Mouse (Mus musculus) induced T-regulatory cell, adult 2 months (primary cell): ENCODE measurements around the gene Cic.
A peak's percentile ranks its signal among the peaks of the same experiment; 100 is the strongest.

Source experiments
- DNase-seq: peaks from one replicate; pipeline ENCODE4 v3.0.0-alpha.2; 2012; ENCODE audit warnings: low read depth

Cic gene

GRCm38 (mm10) chr7:25269545-25270271 is 2.2 kb downstream of the Cic start:
- peak; percentile 74 for DNase-seq

DNA sequence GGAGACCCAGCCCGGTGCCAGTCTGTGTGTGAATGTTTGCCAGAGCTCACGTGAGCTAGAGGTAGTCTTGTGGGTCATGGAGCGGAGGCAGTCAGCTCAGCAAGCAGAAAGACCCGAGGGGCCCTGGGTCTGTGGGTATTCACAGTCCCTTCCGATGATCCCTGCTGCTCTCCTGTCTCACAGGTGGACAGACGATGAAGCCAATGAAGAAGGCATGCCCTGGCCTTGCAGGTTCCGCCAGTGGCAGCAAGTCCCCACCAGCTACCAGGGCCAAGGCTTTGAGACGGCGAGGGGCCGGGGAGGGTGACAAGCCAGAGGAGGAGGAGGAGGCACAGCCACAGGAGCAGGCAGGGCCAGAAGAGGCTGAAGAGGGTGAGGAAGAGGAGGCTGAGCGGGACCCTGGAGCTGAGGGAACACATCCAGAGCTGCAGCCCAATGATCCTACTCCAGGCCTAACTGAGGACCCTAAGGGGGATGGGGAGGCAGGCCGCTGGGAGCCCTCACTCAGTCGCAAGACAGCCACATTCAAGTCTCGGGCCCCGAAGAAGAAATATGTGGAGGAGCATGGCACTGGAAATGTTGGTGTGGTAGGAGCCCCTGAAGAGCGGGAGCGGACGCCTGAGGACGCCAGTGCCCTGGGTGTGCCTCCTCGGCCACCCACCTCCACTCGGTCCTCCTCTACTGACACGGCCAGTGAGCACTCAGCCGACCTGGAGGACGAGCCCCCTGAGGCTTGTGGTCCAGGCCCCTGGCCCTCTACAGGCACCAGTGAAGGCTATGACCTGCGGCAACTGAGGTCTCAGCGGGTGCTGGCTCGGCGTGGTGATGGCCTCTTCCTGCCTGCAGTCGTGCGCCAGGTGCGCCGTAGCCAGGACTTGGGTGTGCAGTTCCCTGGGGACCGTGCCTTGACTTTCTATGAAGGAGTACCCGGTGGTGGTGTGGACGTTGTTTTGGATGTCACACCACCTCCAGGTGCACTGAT is 3.4 kb downstream of the Cic start:
- no peak for DNase-seq

GRCm38 (mm10) chr7:25271651-25272444 is 4.3 kb downstream of the Cic start:
- DNase-seq: no peak

GRCm38 (mm10) chr7:25272445-25273258 is 5.1 kb downstream of the Cic start:
- no peak for DNase-seq

DNA sequence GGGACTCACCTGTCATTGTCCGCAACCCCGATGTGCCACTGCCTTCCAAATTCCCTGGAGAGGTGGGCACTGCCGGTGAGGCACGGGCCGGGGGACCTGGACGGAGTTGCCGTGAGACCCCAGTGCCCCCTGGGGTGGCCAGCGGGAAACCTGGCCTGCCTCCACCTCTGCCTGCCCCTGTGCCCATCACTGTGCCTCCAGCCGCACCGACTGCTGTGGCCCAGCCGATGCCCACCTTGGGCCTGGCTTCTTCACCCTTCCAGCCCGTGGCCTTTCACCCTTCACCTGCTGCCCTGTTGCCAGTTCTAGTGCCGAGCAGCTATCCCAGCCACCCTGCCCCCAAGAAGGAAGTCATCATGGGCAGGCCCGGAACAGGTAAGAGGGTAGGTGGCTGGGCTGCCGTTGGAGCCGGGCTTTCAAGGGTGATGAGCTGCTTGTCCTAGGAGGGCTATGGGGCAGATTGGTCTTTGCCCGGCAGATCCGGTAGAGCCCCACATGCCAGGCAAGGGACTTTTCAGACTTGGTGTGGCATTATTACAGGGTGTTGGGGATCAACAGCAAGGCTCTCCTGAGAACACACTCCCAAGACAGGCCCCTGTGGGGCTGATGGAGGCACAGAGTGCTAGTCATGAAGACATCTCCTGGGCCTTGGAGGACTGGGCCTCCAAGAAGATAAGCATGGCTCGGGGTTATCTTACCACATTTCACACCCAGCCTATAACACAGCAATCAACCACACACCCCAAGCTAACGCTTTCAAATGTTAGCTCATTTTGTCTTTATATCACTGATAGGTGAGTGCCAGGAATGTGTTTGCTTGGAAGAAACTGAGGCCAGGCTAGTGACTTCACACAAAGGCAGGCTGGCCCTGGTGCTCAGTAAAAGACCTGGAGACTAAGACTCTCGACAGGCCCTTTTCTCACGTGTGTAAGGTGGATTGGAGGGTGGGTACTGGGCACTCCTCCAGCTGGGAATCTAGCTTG is 6.0 kb downstream of the Cic start:
- no peak for DNase-seq

- DNase-seq: peak; percentile 75
Observed at GRCm38 (mm10) chr7:25274571-25274970, 7.1 kb downstream of the Cic start.

GRCm38 (mm10) chr7:25274996-25275395 is 7.5 kb downstream of the Cic start:
- DNase-seq: no peak

- DNase-seq: no peak
Observed at GRCm38 (mm10) chr7:25275555-25276298, 8.2 kb downstream of the Cic start.

- DNase-seq: no peak
Observed at GRCm38 (mm10) chr7:25277405-25277804, 9.9 kb downstream of the Cic start.

DNA sequence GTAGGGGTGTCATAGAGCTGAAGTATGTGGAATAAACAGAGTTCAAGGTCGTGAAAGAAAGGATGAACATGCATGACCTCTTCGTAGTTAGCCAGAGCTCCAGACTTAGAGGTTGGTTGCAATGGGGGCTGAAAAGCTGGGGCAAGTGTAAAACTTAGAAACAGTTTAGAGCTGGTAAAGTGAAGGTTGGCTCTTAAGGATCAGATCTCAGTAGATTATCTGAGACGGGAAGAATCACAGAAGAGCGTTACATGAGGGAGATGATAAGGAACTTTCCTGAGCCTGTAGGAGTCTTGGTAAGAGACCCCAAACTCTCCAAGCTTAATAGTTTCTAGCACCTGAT is 10.5 kb downstream of the Cic start:
- no peak for DNase-seq

DNA sequence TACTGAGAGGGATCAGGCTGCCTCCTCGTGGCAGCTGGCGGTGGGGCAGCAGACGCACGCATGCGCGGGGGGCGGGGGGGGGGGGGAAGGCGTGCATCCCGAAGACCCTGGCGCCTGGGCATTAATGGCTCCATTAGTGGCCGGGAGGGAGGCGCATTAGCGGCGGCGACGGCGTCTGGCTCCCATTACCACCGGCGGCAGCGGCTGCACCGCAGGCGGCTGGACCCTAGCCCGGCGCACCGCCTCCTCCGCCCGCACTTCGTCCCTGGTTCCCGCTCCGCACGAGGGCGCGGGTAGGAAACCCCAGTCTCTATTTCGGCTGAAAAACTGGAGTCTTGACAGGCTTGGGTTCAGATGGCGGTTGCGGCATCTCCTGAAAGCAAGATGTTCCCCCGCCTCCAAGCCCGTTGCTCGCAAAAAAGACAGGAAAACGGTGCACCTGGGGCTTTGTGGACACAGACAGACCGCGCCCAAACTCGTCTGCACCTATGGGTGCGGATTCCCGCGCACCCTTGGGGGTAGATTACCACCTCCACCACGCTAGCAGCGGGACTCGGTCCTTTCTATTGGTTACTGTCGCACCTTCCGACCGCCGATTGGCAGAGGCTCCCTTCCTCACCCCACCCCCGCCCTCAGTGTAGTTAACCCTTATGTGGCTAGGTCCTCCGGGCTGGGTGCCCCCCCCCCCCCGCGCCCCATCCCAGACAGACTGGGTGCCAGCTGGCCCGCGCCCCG is 11.0 kb downstream of the Cic start:
- peak; percentile 96 for DNase-seq

DNA sequence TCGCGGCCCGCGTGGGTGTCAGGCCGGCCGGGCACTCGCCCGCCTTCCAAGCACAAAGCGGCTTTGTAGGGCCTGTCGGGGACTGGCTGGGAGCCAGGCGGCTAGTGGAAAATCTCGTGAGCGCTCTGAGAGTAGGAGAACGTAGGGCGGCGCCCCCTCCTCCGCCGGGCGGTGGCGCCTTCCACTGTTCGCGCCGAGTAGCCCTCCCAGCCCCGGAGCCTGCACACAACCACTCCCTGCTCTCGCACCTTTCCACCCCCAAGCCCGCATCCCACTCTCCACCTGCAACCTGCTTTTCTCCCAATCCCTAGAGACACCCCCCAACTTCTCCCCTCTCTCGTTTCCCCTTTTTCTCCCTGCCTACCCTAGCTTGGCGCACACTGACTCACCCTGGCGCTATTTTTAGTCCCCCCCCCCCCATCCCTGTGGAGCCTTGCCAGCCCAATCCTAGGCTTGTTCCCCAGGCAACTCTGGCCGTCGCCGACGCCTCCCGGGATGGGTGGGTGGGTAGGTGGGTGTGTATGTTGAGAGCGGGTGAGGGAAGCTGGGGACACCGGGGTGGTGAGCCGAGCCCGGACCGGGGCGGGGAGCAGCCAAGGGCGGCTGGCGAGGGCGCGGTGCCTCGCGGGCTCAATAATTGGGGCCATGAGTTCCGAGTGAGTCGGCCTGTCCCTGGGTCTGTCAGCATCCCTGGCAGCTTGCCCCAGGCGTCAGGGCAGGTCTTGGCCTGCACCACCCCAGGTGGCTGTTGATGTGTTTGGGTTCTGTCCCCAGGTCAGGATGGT is 11.8 kb downstream of the Cic start:
- DNase-seq: peak; percentile 91

DNA sequence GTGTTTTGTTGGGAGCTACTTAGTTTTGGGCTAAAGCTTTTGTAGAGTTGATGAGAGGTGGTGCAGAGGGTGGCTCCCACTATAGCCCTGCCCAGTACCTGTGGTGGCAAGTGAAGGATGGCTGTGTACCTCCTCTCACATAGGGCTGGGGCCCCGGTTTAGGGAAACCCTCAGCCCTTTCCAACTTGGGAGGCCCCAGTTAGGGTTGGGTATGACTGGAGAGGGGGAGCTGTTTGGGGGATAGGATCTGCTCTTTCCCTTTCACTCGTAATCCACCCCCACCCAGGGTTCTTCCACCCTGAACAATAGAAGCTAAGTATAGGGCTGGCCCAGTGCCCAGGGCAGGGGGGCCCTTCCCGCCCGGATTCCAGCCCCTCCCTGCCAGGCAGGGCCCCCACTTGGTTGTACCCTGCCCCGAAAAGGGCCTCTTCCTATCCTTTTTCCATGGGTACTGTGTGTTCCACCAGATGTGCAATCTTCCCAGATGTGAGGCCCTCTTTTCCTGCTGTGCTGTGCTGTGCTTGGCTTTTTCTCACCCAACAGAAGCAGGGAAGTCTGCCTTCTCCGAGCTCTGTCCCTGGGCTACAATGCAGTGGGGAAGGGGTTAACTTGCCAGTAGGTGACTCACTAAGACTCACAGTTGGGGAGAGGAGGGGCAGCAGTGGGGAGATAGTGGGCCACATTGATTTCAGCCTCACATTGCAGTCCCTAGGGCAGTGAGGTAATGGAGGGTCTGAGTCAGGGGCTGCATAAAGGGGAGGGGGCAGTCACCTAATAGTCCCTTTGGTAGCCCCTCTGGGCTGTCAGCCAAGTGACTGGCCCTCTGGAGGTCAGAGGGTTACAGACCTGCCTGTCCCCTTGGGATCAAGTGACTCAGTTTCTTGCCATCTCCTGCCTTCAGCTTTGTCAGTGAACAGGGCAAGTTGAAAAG is 12.6 kb downstream of the Cic start:
- peak; percentile 56 for DNase-seq

GRCm38 (mm10) chr7:25281166-25281733 is 13.7 kb downstream of the Cic start:
- no peak for DNase-seq

DNA sequence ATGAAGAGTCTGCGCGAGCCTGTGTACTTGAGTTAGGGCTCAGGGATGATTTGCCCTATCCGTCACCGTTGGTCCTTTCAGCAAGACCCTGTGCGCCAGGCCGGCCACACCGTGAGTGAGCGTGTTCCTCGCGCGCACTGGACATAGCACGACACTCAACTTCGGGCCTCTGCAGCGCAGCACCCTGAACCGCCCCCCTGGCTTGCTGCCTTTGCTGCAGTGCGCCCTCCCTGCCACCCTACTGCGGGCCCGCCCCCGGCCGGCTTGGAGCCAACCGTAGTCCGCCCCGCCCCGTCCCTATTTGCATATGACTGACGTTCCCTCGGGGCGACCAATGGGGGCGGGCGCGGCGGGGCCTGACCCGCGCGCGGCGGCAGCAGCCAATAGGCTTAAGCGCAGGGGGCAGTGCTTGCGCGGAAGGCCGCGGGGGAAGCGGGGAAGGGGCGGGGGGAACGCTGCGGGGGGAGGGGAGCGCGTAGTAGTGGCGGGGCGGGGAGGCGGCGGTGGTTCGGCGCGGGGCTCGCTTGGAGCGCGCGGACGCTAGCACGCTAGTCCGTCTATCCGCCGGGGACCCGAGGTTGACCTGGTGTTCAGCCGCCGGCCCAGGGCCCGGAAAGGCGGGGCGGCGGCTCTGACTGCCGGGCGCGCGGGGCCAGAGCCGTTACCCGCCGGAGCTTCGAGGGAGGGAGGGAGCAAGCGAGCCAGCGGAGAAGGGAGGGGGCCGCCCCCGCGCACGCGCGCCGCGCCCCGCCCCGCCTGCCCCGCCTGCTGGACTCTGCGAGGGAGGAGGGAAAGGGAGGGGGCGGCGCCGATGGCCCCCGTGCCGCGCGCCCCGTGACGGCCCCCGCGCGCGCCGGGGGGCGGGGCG is 14.5 kb downstream of the Cic start:
- DNase-seq: peak; percentile 98
